Comparison of ENCODE assay signal across 30 mouse cellular contexts in genomic region chr2:95054636-95055035, GRCm38 (mm10).
DNase-seq lines count a peak whose midpoint lies in the region; ATAC-seq and TF ChIP-seq lines count a peak whose summit lies in the region.
"Had no signal": no experiment of that assay in that cellular context is flagged by ENCODE, and none has a peak within 500 bp of the region (broad histone marks: within the 10 kb centered on the region; RNA-seq: fewer than 3 reads in every experiment).

No protein-coding gene starts in this region.

- no peak overlapping the region for H3K4me2 ChIP-seq in embryonic facial prominence, embryonic 14.5 days (ENCODE audit: low read depth, low read length)
- H3K4me2 ChIP-seq in midbrain, embryonic 11.5 days = no peak overlapping the region
- no peak overlapping the region for H3K4me2 ChIP-seq in midbrain, embryonic 16.5 days (ENCODE audit: low read length)
- H3K4me2 ChIP-seq: embryonic facial prominence, embryonic 13.5 days; forebrain, embryonic 13.5 days; heart, embryonic 11.5 days; intestine, embryonic 15.5 days; liver, embryonic 12.5 days had no signal

- H3K27me3 ChIP-seq in embryonic facial prominence, embryonic 14.5 days (replicated peaks; ENCODE audit: control insufficient read depth, insufficient read depth, low read length) = no peaks in the 10 kb centered on the region
- H3K27me3 ChIP-seq in embryonic facial prominence, embryonic 10.5 days (replicated peaks; ENCODE audit: low read depth, poor library complexity, severe bottlenecking) = no peaks in the 10 kb centered on the region
- H3K27me3 ChIP-seq in midbrain, embryonic 11.5 days (ENCODE audit: control insufficient read depth, insufficient read depth, low read length) = no peaks in the 10 kb centered on the region
- H3K27me3 ChIP-seq in midbrain, embryonic 16.5 days (ENCODE audit: control insufficient read depth, insufficient read depth, low read depth, low read length) = no peaks in the 10 kb centered on the region
- H3K27me3 ChIP-seq: embryonic facial prominence, embryonic 13.5 days; forebrain, embryonic 13.5 days; intestine, embryonic 15.5 days; liver, embryonic 12.5 days; Patski had no signal

- WGBS in embryonic facial prominence, embryonic 14.5 days = 31% methylated on average over 1 of the region's 1 CpGs
- WGBS in embryonic facial prominence, embryonic 10.5 days = 43% methylated on average over 1 of the region's 1 CpGs
- WGBS in midbrain, embryonic 11.5 days = 8% methylated on average over 1 of the region's 1 CpGs
- WGBS in midbrain, embryonic 16.5 days = 8% methylated on average over 1 of the region's 1 CpGs

- no peak overlapping the region for H3K27ac ChIP-seq in embryonic facial prominence, embryonic 14.5 days (replicated peaks; ENCODE audit: low read depth, low read length)
- no peak overlapping the region for H3K27ac ChIP-seq in embryonic facial prominence, embryonic 10.5 days (replicated peaks)
- no peak overlapping the region for H3K27ac ChIP-seq in midbrain, embryonic 11.5 days (ENCODE audit: low read depth, low read length)
- H3K27ac ChIP-seq in midbrain, embryonic 16.5 days (ENCODE audit: low read length) = no peak overlapping the region
- H3K27ac ChIP-seq: embryonic facial prominence, embryonic 13.5 days; forebrain, embryonic 13.5 days; hindbrain, postnatal 0 days; intestine, embryonic 15.5 days; kidney, postnatal 0 days; liver, embryonic 12.5 days had no signal

- H3K9ac ChIP-seq in embryonic facial prominence, embryonic 14.5 days (ENCODE audit: low read depth, low read length) = no peak overlapping the region
- H3K9ac ChIP-seq in midbrain, embryonic 11.5 days (ENCODE audit: low read length) = no peak overlapping the region
- H3K9ac ChIP-seq in midbrain, embryonic 16.5 days (ENCODE audit: low read depth, low read length) = no peak overlapping the region
- H3K9ac ChIP-seq: embryonic facial prominence, embryonic 13.5 days; forebrain, embryonic 13.5 days; intestine, embryonic 15.5 days; liver, embryonic 12.5 days; liver, postnatal 0 days had no signal

- no peaks in the 10 kb centered on the region for H3K4me1 ChIP-seq in embryonic facial prominence, embryonic 14.5 days (ENCODE audit: control insufficient read depth, insufficient read depth, low read length)
- H3K4me1 ChIP-seq in embryonic facial prominence, embryonic 10.5 days = no peaks in the 10 kb centered on the region
- H3K4me1 ChIP-seq in midbrain, embryonic 11.5 days (ENCODE audit: control insufficient read depth, insufficient read depth, low read length) = peaks cover 3% of the 10 kb centered on the region; the same call in 1 of the 2 replicates
- no peaks in the 10 kb centered on the region for H3K4me1 ChIP-seq in midbrain, embryonic 16.5 days (ENCODE audit: control insufficient read depth, insufficient read depth, low read length)
- H3K4me1 ChIP-seq: embryonic facial prominence, embryonic 13.5 days; intestine, embryonic 15.5 days; liver, embryonic 12.5 days had no signal

- H3K36me3 ChIP-seq in embryonic facial prominence, embryonic 14.5 days (ENCODE audit: control insufficient read depth, insufficient read depth, low read length) = no peaks in the 10 kb centered on the region
- H3K36me3 ChIP-seq in embryonic facial prominence, embryonic 10.5 days (replicated peaks) = no peaks in the 10 kb centered on the region
- H3K36me3 ChIP-seq in midbrain, embryonic 11.5 days (ENCODE audit: control insufficient read depth, insufficient read depth, low read length) = no peaks in the 10 kb centered on the region
- no peaks in the 10 kb centered on the region for H3K36me3 ChIP-seq in midbrain, embryonic 16.5 days (ENCODE audit: control insufficient read depth, insufficient read depth, low read length)
- H3K36me3 ChIP-seq: embryonic facial prominence, embryonic 13.5 days; intestine, embryonic 15.5 days; liver, embryonic 12.5 days had no signal

- intact Hi-C loops in heart, postnatal 14 days (cut with DNase I) = no loop called here

- H3K4me3 ChIP-seq in embryonic facial prominence, embryonic 14.5 days (ENCODE audit: low read depth, low read length) = no peak overlapping the region
- no peak overlapping the region for H3K4me3 ChIP-seq in embryonic facial prominence, embryonic 10.5 days
- H3K4me3 ChIP-seq in midbrain, embryonic 11.5 days (ENCODE audit: low read depth, low read length) = no peak overlapping the region
- no peak overlapping the region for H3K4me3 ChIP-seq in midbrain, embryonic 16.5 days (ENCODE audit: low read depth, low read length)
- H3K4me3 ChIP-seq: embryonic facial prominence, embryonic 13.5 days; erythroblast, embryonic 14.5 days; forebrain, embryonic 13.5 days; intestine, embryonic 15.5 days; liver, embryonic 12.5 days had no signal

- TF ChIP-seq POLR2A in brain, embryonic 14.5 days (IDR thresholded peaks at IDR 0.05; ENCODE audit: borderline replicate concordance, extremely low read depth, insufficient read depth, insufficient read length, poor library complexity, severe bottlenecking) = no peak

- TF ChIP-seq CTCF in brain, embryonic 14.5 days (IDR thresholded peaks at IDR 0.05; ENCODE audit: borderline replicate concordance, extremely low read depth, insufficient read depth, insufficient read length) = no peak

- no peak for ATAC-seq in embryonic facial prominence, embryonic 14.5 days (ENCODE audit: low read depth)
- ATAC-seq in midbrain, embryonic 11.5 days (ENCODE audit: low FRiP score) = 0 out of 2 replicates have a peak, but pooled peaks have one; percentile 59
- ATAC-seq in midbrain, embryonic 16.5 days = no peak
- ATAC-seq: forebrain, embryonic 13.5 days; hindbrain, postnatal 0 days; intestine, embryonic 15.5 days; liver, embryonic 12.5 days; liver, postnatal 0 days; Patski had no signal

- H3K9me3 ChIP-seq in embryonic facial prominence, embryonic 14.5 days (ENCODE audit: control insufficient read depth, low read length) = no peaks in the 10 kb centered on the region
- no peaks in the 10 kb centered on the region for H3K9me3 ChIP-seq in embryonic facial prominence, embryonic 10.5 days
- no peaks in the 10 kb centered on the region for H3K9me3 ChIP-seq in midbrain, embryonic 11.5 days (ENCODE audit: control insufficient read depth, low read length)
- no peaks in the 10 kb centered on the region for H3K9me3 ChIP-seq in midbrain, embryonic 16.5 days (replicated peaks; ENCODE audit: control insufficient read depth, low read length, poor library complexity, severe bottlenecking)
- H3K9me3 ChIP-seq: embryonic facial prominence, embryonic 13.5 days; forebrain, embryonic 13.5 days; intestine, embryonic 15.5 days; liver, embryonic 12.5 days had no signal

- peak; percentile 1 for DNase-seq in embryonic facial prominence, embryonic 14.5 days (ENCODE audit: low spot score)
- no peak for DNase-seq in embryonic facial prominence, embryonic 10.5 days (ENCODE audit: low spot score)
- no peak for DNase-seq in midbrain, embryonic 11.5 days (ENCODE audit: low spot score, missing footprints)
- DNase-seq in brain, embryonic 14.5 days (ENCODE audit: low read depth) = peak; percentile 50
- DNase-seq in retina, postnatal 1 day = peak; percentile 68
- DNase-seq in heart, postnatal 14 days = no peak
- DNase-seq: adrenal gland, postnatal 10 days; cerebellum, adult 11-12 months; cerebellum, postnatal 10 days; gastrocnemius, postnatal 25 days; heart, adult 11 months; heart, postnatal 4 days; kidney, adult 8-10 months; kidney, postnatal 4 days; left cerebral cortex, postnatal 4 days; liver, postnatal 0 days; lung, postnatal 36 days; right cerebral cortex, postnatal 4 days; thymus, adult 2 months; thymus, postnatal 36 days had no signal

Comparison
In these comparisons a context has a peak if more than half of its experiments do, and no peak if none do; other contexts are left out.
1. DNase-seq: peak in embryonic facial prominence, embryonic 14.5 days (single experiment), brain, embryonic 14.5 days (single experiment) and retina, postnatal 1 day (single experiment); none in embryonic facial prominence, embryonic 10.5 days (single experiment), midbrain, embryonic 11.5 days (single experiment) and heart, postnatal 14 days (0 of 2).